Mouse (Mus musculus) bone marrow macrophage, adult 2 months (primary cell): ENCODE measurements around the gene Ankrd6.

Source experiments
- CTCF ChIP-seq: IDR thresholded peaks from 2 replicates; pipeline ENCODE4 v1.5.1; 2012; ENCODE audit warnings: low read depth, mild to moderate bottlenecking, low read length, moderate library complexity
- POLR2A ChIP-seq: IDR thresholded peaks from 2 replicates; pipeline ENCODE4 v1.6.1; 2012; ENCODE audit warnings: mild to moderate bottlenecking, low read depth, low read length, borderline replicate concordance

GRCm38 (mm10) chr4:32998996-32999395 is 48.4 kb upstream of the Ankrd6 start:
- TF ChIP-seq CTCF (no peak), POLR2A (no peak)
